Mouse (Mus musculus): Measurements from ENCODE around the gene Cldn17.
A peak's percentile ranks its signal among the peaks of the same experiment; 100 is the strongest.

The Cldn17 gene

DNA sequence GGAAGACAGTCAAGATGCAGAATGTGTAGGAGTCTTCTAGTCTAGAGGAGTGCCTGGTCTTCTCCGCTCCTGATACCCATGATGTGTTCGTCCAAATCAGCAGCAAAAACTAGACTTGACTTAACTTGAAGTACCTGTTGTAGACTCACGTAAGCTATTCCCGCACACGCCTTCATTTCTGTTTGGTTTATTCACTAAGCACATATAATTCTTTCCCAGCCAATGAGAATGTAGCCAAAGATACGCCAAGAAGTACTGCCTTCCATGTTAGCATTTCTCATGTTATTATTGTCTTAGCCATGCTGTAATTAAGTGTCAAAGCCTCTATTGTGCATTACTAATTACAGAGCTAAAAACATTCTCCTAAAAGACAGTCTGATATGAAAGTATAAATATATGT lies at the start of gene Cldn17:
TSS of gene Cldn17 (minus strand) at position 101 of the 400 bp plus-strand sequence.
- DNase-seq (ENCODE audit: low spot score) = no peak

DNA sequence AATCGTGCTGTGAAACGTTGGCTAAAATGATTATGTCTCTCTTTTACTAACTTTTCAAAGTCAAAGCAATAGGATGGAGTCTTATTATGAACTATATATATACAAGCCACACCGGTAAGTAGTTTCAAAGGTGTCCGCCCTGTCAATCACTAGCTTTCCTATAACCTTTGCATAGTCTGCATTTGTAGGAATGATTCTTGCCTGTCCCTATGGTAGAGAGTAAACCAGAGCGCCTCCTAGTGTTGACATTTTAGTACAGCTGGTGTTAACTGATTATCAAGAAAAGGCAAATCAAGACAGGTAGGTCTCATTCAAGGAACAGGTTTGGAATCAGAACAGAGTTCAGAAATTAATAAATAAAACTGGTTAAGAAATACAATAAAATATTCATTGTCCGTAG lies 35.7 kb upstream of the Cldn17 start:
- DNase-seq (ENCODE audit: low spot score) = peak; percentile 29

DNA sequence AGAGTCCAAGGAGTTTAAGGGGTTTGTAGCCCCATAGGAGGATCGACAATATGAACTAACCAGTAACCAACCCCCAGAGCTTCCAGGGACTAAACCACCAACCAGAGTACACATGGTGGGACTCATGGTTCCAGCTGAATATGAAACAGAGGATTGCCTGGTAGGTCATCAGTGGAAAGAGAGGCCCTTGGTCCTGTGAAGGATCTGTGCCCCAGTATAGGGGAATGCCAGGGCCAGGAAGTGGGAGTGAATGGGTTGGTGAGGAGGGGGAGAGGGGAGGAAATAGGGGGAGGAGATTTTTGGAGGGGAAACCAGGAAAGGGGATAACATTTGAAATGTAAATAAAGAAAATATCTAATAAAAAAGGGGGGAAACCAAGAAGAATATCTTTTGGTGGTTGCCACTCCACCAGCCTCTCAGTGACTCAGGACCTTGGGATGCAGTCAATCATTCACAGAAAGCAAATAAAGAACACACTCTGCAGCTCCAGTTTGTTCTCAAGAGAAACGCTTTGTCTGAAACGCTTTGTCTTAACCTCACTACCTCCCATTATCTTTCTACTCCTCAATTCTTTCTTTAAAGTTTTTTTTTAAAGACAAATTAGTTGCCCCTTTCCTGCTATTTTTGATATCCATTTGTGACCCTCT lies 33.2 kb upstream of the Cldn17 start:
- no peak for DNase-seq (ENCODE audit: low spot score)

DNA sequence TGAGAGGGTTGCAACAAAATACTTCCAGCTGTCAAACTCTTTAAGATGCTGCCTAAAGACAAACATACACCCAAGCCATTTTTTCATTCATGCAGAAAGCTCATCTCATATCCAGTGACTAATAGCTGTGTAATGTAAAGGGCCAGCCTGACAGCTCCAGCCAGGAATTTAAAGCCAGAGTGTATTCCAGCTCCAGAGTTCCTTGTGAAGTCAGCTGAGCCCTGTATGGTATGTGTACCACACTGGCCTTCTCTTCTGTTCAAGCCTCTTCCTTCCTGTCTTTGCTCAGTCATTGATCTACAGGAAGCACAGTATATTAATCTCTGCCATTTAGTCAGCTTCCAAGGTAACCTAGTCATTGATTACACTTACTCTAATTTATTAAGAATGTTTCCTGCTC lies 4.6 kb upstream of the Cldn17 start:
- DNase-seq (ENCODE audit: low spot score) = no peak

DNA sequence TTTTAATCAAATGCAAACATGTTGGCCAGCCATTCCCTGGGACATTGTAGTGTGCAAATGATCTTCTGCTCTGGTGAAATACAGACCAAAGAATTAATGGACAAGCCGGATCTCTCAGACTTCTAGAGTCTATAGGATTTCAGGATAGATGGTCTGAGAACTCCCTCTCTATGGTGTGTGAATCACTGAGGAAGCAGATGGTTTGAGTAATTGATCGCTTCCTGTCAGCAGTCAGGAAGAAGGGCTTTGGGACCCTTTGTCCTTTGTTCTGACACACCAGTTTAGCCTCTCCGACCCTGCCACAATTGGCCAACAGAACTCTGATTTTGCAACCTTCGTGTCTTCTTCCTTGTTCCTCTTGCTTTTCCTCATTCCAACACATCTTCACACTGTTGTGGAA lies 1.4 kb upstream of the Cldn17 start:
- no peak for DNase-seq (ENCODE audit: low spot score)

DNA sequence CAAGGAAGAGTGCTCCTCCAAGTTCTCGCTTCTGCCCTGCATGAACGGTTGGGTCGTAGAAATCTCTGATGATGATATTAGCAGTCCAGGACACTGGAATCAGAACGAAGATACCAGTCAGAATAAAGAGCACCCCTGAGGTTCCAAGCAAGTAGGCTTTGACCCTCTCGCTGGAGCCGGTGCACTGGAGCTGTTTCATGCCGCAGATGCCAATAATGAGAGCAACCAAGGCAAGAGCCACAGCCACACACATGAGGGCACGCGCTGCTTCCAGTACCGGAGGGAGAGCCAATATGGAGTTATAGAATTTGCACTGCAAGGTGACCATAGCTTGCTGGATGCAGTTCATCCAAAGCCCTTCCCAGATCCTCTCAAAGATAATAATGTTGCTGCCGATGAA lies 440 bp downstream of the Cldn17 start:
- DNase-seq (ENCODE audit: low spot score) = no peak

DNA sequence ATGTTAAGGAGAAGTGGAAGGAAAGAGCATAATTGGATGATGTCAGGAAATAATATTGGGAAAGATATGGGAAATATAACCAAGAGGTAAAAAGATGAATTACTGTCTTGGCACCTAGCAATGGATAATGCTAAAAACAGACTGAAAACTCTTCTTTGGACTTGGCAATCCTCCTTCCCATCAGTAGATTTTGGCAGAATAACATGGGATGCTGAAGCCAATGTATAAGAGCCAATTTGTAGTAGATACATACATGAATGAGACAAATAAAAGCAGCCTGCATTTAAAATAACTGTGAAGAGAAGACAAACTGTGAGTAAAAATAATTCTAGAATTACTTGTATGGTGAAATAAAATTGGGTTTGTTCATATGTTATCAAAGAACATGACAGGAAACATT lies 18.7 kb downstream of the Cldn17 start:
- no peak for DNase-seq (ENCODE audit: low spot score)

DNA sequence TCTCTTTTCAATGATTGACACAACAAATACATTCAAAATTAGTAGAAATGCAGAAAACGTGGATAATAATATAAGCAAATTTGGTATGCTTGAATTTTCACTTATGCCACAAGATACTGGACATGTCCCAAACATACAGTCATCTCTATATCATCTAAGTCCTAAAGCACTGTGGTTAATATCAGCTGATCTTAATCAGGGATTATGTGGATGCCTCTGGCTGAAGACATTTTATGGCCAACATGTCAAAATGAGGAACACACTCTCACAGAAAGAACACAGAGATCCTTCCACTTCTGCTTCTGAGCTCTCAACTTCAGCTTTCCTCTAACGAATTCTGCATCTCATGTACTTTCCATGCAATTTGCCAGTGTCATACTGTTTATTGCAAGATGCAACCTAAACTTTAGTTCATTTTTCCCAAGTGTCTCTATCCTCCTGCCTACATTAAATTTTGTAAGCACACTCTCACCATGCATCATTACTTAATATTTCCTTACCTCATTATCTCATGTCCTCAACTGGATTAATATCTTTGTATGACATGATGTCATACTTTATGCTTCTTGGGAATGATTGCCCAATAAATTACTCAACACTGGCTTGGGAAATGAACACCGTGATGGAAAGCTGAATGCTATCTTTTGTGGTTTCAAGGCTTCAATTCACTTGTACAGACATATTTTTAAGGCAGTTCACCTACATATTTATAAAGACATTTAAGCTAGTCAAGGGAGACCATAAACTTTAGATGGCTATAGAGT lies 26.6 kb downstream of the Cldn17 start:
- DNase-seq (ENCODE audit: low spot score) = no peak

DNA sequence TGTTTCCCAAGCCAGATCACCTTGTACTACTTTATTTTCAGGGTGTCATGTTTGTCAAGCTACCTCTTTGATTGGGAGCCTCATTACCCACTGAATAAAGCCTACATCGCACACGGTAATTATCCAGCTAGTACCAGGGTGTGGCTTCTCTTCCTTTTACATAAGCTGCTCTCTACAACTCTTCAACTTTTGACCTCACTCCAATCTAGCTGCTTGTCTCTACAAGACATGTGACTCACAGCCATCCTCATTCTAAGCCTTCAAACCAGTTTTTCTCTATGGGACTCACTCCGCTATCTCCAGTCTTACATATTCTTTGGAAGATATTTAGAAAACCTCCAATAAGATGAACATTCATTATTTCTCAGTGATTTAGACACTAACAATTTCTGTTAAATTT lies 43.5 kb downstream of the Cldn17 start:
- no peak for DNase-seq (ENCODE audit: low spot score)

All from layer of hippocampus, adult 11-12 months (tissue).